Mouse (Mus musculus): Measurements from ENCODE around the gene Pygo2.
"Not testable (repeated sequence)": the region's sequence is repeated elsewhere in the genome, so short reads cannot be mapped to it uniquely, and the experiment has no call there.

Pygo2 gene

GRCm38 (mm10) chr3:89420421-89420820 lies 9.6 kb upstream of the Pygo2 start:
- DNase-seq (ENCODE audit: extremely low spot score, low spot score): no peak

GRCm38 (mm10) chr3:89421002-89421774 lies 8.8 kb upstream of the Pygo2 start:
- peak; percentile 62 for DNase-seq (ENCODE audit: extremely low spot score, low spot score)

GRCm38 (mm10) chr3:89421810-89422473 lies 8.1 kb upstream of the Pygo2 start:
- peak; percentile 27 for DNase-seq (ENCODE audit: extremely low spot score, low spot score)

- no peak for DNase-seq (ENCODE audit: extremely low spot score, low spot score)
These were observed 7.3 kb upstream of the Pygo2 start for GRCm38 (mm10) chr3:89422556-89423205.

- DNase-seq (ENCODE audit: extremely low spot score, low spot score): no peak
These were observed 5.4 kb upstream of the Pygo2 start for GRCm38 (mm10) chr3:89424416-89425140.

GRCm38 (mm10) chr3:89425141-89425525 lies 4.9 kb upstream of the Pygo2 start:
- DNase-seq (ENCODE audit: extremely low spot score, low spot score): no peak

- no peak for DNase-seq (ENCODE audit: extremely low spot score, low spot score)
These were observed 4.1 kb upstream of the Pygo2 start for GRCm38 (mm10) chr3:89425876-89426275.

- not testable (repeated sequence) for DNase-seq (ENCODE audit: extremely low spot score, low spot score)
These were observed 993 bp upstream of the Pygo2 start for GRCm38 (mm10) chr3:89429021-89429420.

GRCm38 (mm10) chr3:89432606-89433005 lies 2.6 kb downstream of the Pygo2 start:
- no peak for DNase-seq (ENCODE audit: extremely low spot score, low spot score)

- DNase-seq (ENCODE audit: extremely low spot score, low spot score): no peak
These were observed 4.5 kb downstream of the Pygo2 start for GRCm38 (mm10) chr3:89434532-89434931.

GRCm38 (mm10) chr3:89435041-89435440 lies 5.0 kb downstream of the Pygo2 start:
- DNase-seq (ENCODE audit: extremely low spot score, low spot score): no peak

- peak; percentile 80 for DNase-seq (ENCODE audit: extremely low spot score, low spot score)
These were observed 6.4 kb downstream of the Pygo2 start, which contains the start of gene Pbxip1 for GRCm38 (mm10) chr3:89436176-89437113. Gene Pbxip1, plus strand, starts transcription at chr3:89436706.

GRCm38 (mm10) chr3:89437269-89437668 lies 7.3 kb downstream of the Pygo2 start:
- DNase-seq (ENCODE audit: extremely low spot score, low spot score): no peak

- DNase-seq (ENCODE audit: extremely low spot score, low spot score): no peak
These were observed 10.7 kb downstream of the Pygo2 start for GRCm38 (mm10) chr3:89440691-89441090.

GRCm38 (mm10) chr3:89448720-89449537 lies 18.9 kb downstream of the Pygo2 start:
- DNase-seq (ENCODE audit: extremely low spot score, low spot score): no peak

- peak; percentile 61 for DNase-seq (ENCODE audit: extremely low spot score, low spot score)
These were observed 19.5 kb downstream of the Pygo2 start for GRCm38 (mm10) chr3:89449541-89449940.

- DNase-seq (ENCODE audit: extremely low spot score, low spot score): no peak
These were observed 21.9 kb downstream of the Pygo2 start for GRCm38 (mm10) chr3:89451916-89452315.

GRCm38 (mm10) chr3:89454401-89455177 lies 24.6 kb downstream of the Pygo2 start, which contains the start of gene Pmvk:
Gene Pmvk, plus strand, starts transcription at chr3:89454541.
- DNase-seq (ENCODE audit: extremely low spot score, low spot score): no peak

- DNase-seq (ENCODE audit: extremely low spot score, low spot score): no peak
These were observed 25.8 kb downstream of the Pygo2 start for GRCm38 (mm10) chr3:89455786-89456285.

All from neural tube, embryonic 10.5 days (tissue).